Mouse (Mus musculus) intestine, embryonic 15.5 days (tissue): ENCODE data around the gene Rangap1. TPM values are rescaled to one million over a fixed set of nuclear protein-coding genes. Genes with fewer than 3 reads are reported as not detected.
"Not testable (repeated sequence)": the region's sequence is repeated elsewhere in the genome, so short reads cannot be mapped to it uniquely, and the experiment has no call there.

ENCODE experiments used
- ATAC-seq: fragments of 200-750 bp; cut with Nextera tagmentation; 2 replicates; pipeline ENCODE4 v1.8.0; 2017; ENCODE audit warnings: moderate TSS enrichment, moderate library complexity
- H3K27ac ChIP-seq: fragments of 300-500 bp; sonication (generic); 2 replicates; pipeline ENCODE4 v1.5.1; 2015; ENCODE audit warnings: mild to moderate bottlenecking, inconsistent platforms
- H3K27me3 ChIP-seq: fragments of 300-500 bp; sonication (generic); replicated peaks from 2 replicates; pipeline ENCODE4 v1.6.1; 2015; ENCODE audit warnings: inconsistent platforms
- H3K36me3 ChIP-seq: fragments of 300-500 bp; sonication (generic); 2 replicates; pipeline ENCODE4 v1.6.1; 2015; ENCODE audit warnings: inconsistent platforms
- H3K4me1 ChIP-seq: fragments of 300-500 bp; sonication (generic); replicated peaks from 2 replicates; pipeline ENCODE4 v1.6.1; 2015; ENCODE audit warnings: inconsistent platforms
- H3K4me2 ChIP-seq: fragments of 300-500 bp; sonication (generic); replicated peaks from 2 replicates; pipeline ENCODE4 v1.6.1; 2015; ENCODE audit warnings: mild to moderate bottlenecking, inconsistent platforms
- H3K4me3 ChIP-seq: fragments of 300-500 bp; sonication (generic); replicated peaks from 2 replicates; pipeline ENCODE4 v1.5.1; 2015; ENCODE audit warnings: inconsistent platforms
- H3K9ac ChIP-seq: fragments of 300-500 bp; sonication (generic); 2 replicates; pipeline ENCODE4 v1.6.1; 2015; ENCODE audit warnings: inconsistent platforms
- H3K9me3 ChIP-seq: fragments of 300-500 bp; sonication (generic); 2 replicates; pipeline ENCODE4 v1.6.1; 2016; ENCODE audit warnings: inconsistent platforms
- WGBS: fragments of 180-500 bp; shearing (Covaris S2); methylation state at CpG from one replicate; pipeline ENCODE4 v1.1.7; 2015; 5-methylcytosine and 5-hydroxymethylcytosine counted together
- polyA plus RNA-seq: library from polyadenylated mRNA; unstranded; fragments of >200 nt; fragmentation: Nextera tagmentation; extraction: Ambion mirVana; gene quantifications from 2 replicates; pipeline ENCODE4 v1.2.1, GENCODE M21; 2015

Gene Rangap1
- polyA plus RNA-seq, 1 experiment from 2014 or later = 95.0 TPM

DNA sequence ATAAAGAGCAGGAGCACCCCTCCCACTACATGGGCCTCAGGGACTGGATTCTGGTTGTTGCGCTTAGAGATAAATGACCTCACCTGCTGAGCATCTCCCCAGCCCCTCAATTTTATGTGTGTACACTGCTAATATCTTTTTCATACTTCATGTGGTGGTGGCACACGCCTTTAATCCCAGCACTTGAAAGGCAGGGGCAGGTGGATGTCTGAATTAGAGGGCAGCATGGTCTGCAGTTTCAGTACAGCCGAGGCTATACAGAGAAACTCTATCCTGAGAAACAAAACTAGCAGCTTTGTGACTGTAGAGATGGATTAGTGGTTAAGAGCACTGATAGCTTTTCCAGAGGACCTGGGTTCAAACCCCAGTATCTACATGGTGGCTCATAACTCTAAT, 42.2 kb downstream of the Rangap1 start:
- H3K36me3 ChIP-seq = peaks cover 29% of the 10 kb centered on the region
- no peak overlapping the region for H3K4me3 ChIP-seq
- H3K27ac ChIP-seq = no peak overlapping the region
- H3K4me2 ChIP-seq = no peak overlapping the region
- H3K9me3 ChIP-seq = no peaks in the 10 kb centered on the region
- no peak overlapping the region for H3K9ac ChIP-seq
- WGBS = 72% methylated on average over 3 of the region's 3 CpGs
- no peaks in the 10 kb centered on the region for H3K4me1 ChIP-seq
- no peak for ATAC-seq
- H3K27me3 ChIP-seq = no peaks in the 10 kb centered on the region

DNA sequence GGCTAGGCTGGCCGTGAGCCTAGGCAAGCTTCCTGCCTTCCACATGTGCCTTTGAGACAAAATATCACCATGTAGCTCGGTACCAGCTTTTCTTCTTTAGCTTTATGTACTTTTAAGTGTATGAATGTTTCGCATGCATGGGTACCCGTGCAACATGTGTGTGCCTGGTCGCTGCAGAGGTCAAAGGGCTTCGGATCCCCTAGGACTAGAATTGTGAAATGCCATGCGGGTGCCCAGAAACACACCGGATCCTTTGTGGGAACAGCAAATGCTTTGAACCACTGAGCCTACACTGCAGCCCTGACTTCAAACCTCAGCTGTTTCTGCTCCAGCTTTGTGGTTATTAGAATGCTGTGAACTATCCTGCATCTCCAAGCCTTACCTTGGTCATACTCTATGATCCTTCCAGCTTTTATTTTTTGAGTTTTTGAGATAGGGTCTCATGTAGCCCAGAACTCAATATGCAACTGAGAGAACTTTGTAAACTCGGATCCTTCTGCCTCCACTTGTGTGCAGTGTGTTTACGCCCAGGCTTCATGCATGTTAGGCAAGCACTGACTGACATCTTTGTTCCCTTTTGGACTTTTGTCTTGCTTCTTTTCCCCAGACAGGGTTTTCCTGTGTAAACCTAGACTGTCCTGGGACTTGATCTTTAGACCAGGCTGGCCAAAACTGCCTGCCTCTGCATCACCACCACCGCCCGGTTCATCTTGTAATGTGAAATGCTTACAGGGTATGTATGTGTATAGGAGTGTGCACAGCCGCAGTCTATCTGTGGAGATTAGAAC, 42.8 kb downstream of the Rangap1 start:
- 88% methylated on average over 13 of the region's 13 CpGs for WGBS

DNA sequence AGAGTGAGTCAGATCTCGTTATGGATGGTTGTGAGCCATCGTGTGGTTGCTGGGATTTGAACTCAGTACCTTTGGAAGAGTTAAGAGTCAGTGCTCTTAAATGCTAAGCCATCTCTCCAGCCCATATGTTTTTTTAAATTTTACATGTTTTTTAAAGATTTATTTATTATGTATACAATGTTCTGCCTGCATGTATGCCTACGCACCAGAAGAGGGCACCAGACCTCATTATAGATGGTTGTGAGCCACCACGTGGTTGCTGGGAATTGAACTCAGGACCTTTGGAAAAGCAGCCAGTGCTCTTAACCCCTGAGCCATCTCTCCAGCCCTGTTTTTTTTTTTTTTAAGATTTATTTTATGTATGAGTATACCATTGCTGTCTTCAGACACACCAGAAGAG, 44.0 kb downstream of the Rangap1 start:
- 83% methylated on average over 4 of the region's 4 CpGs for WGBS
- H3K27ac ChIP-seq, H3K9me3 ChIP-seq, H3K4me1 ChIP-seq, H3K9ac ChIP-seq, H3K4me3 ChIP-seq, H3K27me3 ChIP-seq, H3K4me2 ChIP-seq, ATAC-seq: not testable (repeated sequence)
- H3K36me3 ChIP-seq = peaks cover 23% of the 10 kb centered on the region

More for the DNA sequence above, 42.8 kb downstream of the Rangap1 start:
- H3K36me3 ChIP-seq = peaks cover 29% of the 10 kb centered on the region
- no peak overlapping the region for H3K4me2 ChIP-seq
- ATAC-seq = no peak
- no peaks in the 10 kb centered on the region for H3K27me3 ChIP-seq
- H3K27ac ChIP-seq = no peak overlapping the region
- H3K9me3 ChIP-seq = no peaks in the 10 kb centered on the region
- H3K4me1 ChIP-seq = no peaks in the 10 kb centered on the region
- no peak overlapping the region for H3K4me3 ChIP-seq
- H3K9ac ChIP-seq = no peak overlapping the region

DNA sequence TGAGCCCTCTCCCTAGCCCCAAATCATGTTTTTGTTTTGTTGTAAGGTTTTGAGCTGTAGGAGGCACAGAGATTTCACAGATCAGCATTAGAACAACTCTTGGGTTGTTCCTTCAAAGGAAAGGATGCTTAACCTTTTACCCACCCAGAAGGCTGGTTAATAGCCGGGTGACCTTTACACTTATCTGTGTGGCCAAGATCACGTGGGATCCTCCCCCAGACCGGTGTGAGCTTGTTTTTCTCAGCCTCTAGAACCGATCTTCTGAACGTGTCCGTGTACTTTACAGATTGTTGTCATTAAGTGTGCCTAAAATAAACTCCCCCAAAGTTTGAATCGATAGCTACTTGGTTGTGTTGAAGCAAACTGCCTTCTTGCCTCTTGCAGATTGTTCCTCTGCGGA, 44.7 kb downstream of the Rangap1 start:
- Histone ChIP-seq H3K9me3 (no peaks in the 10 kb centered on the region), H3K36me3 (peaks cover 16% of the 10 kb centered on the region), H3K4me1 (no peaks in the 10 kb centered on the region), H3K27me3 (0 out of 2 replicates have a peak, but pooled peaks cover 7% of the 10 kb centered on the region), H3K4me2 (no peak overlapping the region), H3K4me3 (no peak overlapping the region), H3K9ac (no peak overlapping the region), H3K27ac (no peak overlapping the region)
- no peak for ATAC-seq
- WGBS = 51% methylated on average over 8 of the region's 8 CpGs

DNA sequence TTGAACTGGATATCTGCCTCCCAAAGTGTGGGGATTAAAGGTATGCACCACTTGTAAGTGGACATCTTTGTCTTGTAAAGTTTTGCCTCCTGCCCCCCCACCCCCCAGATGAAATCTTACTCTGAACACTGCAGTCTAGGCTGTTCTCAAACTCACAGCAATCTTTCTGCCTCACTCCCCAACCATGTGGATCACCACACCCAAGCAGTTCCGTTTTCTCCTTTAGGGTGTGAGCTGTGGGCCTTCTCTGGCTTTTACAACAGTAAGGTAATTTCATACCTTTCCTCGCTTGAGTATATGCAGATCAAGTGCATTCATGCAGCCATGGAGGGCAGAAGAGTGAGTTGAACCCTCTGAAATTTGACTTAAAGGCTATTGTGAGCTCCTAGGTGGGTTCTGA, 45.2 kb downstream of the Rangap1 start:
- WGBS = 52% methylated on average over 2 of the region's 2 CpGs
- Histone ChIP-seq H3K4me1 (no peaks in the 10 kb centered on the region), H3K4me3 (no peak overlapping the region), H3K9ac (no peak overlapping the region), H3K36me3 (peaks cover 11% of the 10 kb centered on the region; the same call in 1 of the 2 replicates), H3K27ac (no peak overlapping the region), H3K9me3 (no peaks in the 10 kb centered on the region), H3K4me2 (no peak overlapping the region), H3K27me3 (peaks cover 8% of the 10 kb centered on the region; the same call in 1 of the 2 replicates)
- no peak for ATAC-seq

DNA sequence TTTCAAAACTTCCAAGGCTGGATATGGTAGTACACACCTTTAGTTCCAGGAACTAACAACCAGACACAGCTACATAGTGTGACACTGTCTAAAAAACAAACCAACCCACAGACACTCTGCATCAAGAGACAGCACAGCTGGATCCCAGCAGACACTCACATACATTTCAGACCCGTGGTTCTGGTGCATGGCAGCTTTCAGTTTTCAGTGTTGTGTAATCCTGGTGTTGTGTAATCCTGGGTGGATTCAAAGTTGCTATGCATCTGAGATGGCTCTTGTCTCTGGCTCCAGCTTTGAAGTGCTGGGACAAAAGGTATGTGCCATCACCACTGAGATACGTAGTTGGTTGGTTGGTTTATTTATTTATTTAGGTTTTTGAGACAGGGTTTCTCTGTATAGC, 46.8 kb downstream of the Rangap1 start:
- Histone ChIP-seq H3K36me3 (no peaks in the 10 kb centered on the region), H3K4me1 (peaks cover 11% of the 10 kb centered on the region), H3K4me3 (no peak overlapping the region), H3K9me3 (no peaks in the 10 kb centered on the region), H3K9ac (no peak overlapping the region), H3K27ac (no peak overlapping the region), H3K27me3 (peaks cover 21% of the 10 kb centered on the region), H3K4me2 (no peak overlapping the region)
- no peak for ATAC-seq
- WGBS = 64% methylated on average over 2 of the region's 2 CpGs

DNA sequence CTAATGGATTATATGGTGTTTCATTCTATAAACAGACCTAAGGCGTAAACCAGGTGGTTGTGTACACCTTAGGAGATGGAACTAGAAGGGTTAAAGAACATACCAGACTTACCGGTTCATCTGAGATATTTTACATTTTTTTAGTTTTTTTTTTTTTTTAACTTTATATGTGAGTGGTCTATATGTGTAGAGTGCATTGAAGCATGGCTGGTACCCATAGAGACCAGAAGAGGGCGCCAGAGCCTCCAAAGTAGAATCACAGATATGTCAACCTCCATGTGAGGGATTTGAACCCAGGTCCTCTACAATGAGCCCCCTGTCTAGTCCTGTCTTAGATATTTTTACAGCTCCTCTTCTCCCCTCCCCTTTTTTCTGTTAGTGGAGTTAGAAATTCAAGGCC, 47.5 kb downstream of the Rangap1 start:
- Histone ChIP-seq H3K27ac (no peak overlapping the region), H3K4me1 (peaks cover 14% of the 10 kb centered on the region), H3K9me3 (no peaks in the 10 kb centered on the region), H3K4me2 (no peak overlapping the region), H3K27me3 (peaks cover 28% of the 10 kb centered on the region), H3K9ac (no peak overlapping the region), H3K4me3 (no peak overlapping the region), H3K36me3 (no peaks in the 10 kb centered on the region)
- 45% methylated on average over 3 of the region's 3 CpGs for whole genome bisulfite sequencing
- ATAC-seq = no peak

DNA sequence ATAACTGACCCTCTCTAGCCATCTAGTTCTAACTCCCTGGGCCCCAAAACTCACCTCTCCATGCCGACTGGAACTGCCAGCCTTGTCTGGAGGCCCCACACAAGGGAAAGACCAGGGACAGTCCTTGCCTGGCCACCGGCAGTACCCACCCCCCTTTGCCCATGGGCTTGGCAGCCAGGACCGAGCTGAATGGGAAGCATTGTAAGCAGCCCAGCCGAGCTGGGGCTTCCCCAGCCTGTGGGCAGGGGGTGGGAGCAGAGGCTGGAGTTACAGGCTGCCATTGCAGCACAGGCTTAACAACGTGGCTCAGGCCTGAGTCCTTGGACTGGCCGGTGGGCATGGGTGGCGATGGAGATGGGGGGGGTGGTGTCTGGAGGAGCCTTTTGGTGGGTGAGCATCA, 48.2 kb downstream of the Rangap1 start, which contains the start of gene Chadl:
Chadl (minus strand) TSS at position 113 of the 400 bp plus-strand sequence.
- ATAC-seq = no peak
- no peak within 1 kb of the TSS for H3K4me3 ChIP-seq
- H3K4me2 ChIP-seq = no peak within 1 kb of the TSS
- peaks cover 35% of the 10 kb centered on the region for H3K27me3 ChIP-seq
- H3K9ac ChIP-seq = no peak within 1 kb of the TSS
- WGBS = 53% methylated on average over 7 of the region's 7 CpGs
- H3K36me3 ChIP-seq = no peaks in the 10 kb centered on the region
- H3K4me1 ChIP-seq = peaks cover 14% of the 10 kb centered on the region
- H3K27ac ChIP-seq = no peak within 1 kb of the TSS
- no peaks in the 10 kb centered on the region for H3K9me3 ChIP-seq

DNA sequence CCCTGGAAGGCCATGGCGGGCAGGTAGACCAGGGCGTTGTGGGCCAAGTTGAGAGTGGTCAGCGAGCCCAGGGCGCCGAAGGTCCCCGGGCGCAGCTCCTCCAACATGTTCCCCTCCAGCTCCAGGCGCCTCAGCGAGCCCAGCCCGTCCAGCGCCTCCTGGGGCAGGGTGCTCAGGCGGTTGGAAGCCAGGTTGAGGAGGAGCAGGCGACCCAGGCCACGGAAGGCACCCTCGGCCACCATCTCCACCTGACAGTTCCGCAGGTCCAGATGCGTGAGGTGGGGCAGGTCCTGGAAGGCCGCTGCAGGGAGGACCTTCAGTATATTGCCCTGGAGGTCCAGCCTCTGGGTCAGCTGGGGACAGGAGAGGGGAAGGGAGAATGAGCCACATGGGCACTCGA, 50.4 kb downstream of the Rangap1 start:
- Histone ChIP-seq H3K27ac (no peak overlapping the region), H3K9me3 (no peaks in the 10 kb centered on the region), H3K4me3 (peak overlapping the region; percentile 59), H3K36me3 (no peaks in the 10 kb centered on the region), H3K4me2 (peak overlapping the region; percentile 99), H3K27me3 (peaks cover 38% of the 10 kb centered on the region), H3K9ac (peak overlapping the region; percentile 58), H3K4me1 (peaks cover 14% of the 10 kb centered on the region)
- no peak for ATAC-seq
- WGBS = 27% methylated on average over 17 of the region's 19 CpGs

DNA sequence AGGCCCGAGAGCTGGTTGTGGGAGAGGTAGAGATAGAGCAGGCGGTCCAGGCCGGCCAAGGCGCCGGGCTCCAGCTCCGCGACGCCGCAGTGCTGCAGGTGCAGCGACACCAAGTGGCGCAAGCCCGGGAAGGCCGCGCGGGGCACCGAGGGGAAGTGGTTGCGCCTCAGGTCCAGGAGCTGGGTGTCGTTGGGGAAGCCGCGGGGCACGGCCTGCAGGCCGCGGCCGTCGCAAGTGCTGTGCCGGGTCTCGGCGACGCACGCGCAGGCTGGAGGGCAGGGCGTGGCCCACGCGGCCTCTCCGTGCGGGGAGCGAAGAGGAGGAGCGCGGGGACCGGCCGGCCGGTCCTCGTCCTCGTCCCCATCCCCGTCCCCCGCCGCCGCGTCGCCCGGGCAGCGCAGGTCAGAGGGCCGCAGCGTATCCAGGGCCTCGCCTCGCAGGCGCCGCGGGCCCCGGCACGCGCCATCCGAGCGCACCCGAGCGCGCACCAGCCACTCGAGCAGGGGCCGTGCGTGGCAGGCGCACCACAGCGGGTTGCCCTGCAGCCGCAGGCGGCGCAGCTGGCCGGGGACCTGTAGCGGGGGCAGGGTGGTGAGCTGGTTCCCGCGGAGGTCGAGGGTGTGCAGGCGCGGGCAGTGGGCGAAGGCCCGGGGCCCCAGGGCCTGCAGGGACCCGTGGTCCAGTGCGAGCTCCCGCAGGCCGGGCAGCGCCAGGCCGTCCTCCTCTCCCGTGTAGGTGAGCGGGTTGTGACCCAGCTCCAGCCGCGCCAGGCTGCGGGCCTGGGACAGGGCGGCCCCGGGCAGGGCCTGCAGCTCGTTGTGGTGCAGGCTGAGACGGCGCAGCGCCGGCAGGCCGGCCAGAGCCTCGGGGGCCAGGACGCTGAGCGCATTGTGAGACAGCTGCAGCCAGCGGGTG, 51.1 kb downstream of the Rangap1 start:
- Histone ChIP-seq H3K9ac (peak overlapping the region; percentile 58), H3K4me3 (peak overlapping the region; percentile 59), H3K9me3 (no peaks in the 10 kb centered on the region), H3K4me1 (peaks cover 14% of the 10 kb centered on the region), H3K27ac (no peak overlapping the region), H3K27me3 (peaks cover 38% of the 10 kb centered on the region), H3K4me2 (peak overlapping the region; percentile 99), H3K36me3 (no peaks in the 10 kb centered on the region)
- under 1% methylated on average over 93 of the region's 107 CpGs for WGBS
- ATAC-seq = peak; percentile 85

DNA sequence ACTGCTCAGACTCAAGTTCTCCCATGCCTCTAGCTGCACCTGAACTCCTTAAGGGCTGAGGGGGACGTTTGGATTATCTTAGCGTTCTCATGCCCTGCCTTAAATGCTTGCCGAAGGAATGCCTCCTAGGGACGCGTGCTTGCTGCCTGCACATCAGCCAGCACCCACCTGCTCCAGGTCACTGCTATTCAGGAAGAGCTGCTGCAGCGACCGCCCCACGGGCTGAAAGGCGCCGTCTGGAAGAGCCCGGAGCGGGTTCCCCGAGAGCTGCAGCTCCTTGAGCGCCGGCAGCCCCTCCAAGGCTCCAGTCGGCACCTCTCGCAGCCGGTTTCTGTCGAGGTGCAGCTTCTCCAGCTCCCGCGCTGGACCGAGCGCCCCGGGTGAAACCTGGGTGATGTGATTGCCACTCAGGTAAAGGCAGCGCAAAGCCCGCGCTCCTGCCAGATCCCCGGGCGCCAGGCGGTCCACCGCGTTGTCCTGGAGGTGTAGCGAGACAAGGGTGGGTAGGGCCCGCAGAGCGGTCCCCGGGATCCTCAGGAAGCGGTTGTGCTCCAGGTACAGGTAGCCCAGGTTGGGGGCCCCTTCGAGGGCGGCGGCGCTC, 51.9 kb downstream of the Rangap1 start:
- WGBS = 2% methylated on average over 41 of the region's 41 CpGs
- ATAC-seq = peak; percentile 55
- peak overlapping the region; percentile 59 for H3K4me3 ChIP-seq
- peaks cover 14% of the 10 kb centered on the region for H3K4me1 ChIP-seq
- no peaks in the 10 kb centered on the region for H3K9me3 ChIP-seq
- peaks cover 38% of the 10 kb centered on the region for H3K27me3 ChIP-seq
- H3K36me3 ChIP-seq = 0 out of 2 replicates have a peak, but pooled peaks cover 4% of the 10 kb centered on the region
- H3K9ac ChIP-seq = peak overlapping the region; percentile 58
- no peak overlapping the region for H3K27ac ChIP-seq
- peak overlapping the region; percentile 99 for H3K4me2 ChIP-seq

DNA sequence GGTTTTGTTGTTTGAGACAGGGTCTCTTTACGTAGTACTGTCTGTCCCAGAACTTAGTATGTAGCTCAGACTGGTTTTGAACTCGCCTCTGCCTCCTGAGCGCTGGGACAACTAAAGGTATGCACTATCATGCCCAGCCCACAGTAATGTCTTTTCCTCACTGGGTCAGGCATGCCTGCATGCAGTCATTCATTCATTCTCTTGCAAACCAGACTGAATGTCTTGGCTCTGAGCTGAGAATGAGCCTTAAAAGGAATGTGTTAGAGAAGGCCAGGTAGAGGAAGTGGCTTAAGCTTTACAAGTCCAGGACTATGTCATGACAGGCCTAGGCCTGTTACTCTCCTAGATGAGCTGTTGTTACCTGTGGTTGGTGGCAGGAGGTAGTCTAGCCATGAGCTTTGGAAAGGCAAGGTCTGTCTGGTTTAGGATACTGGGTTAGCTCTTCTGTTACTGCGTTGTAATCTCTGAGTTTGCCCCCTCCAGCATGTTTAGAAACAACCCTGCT, 65.0 kb downstream of the Rangap1 start:
- WGBS = 95% methylated on average over 4 of the region's 4 CpGs
- peaks cover 16% of the 10 kb centered on the region for H3K36me3 ChIP-seq

More for the DNA sequence above, 65.0 kb downstream of the Rangap1 start:
- ATAC-seq = no peak
- Histone ChIP-seq H3K27me3 (no peaks in the 10 kb centered on the region), H3K4me1 (no peaks in the 10 kb centered on the region), H3K27ac (no peak overlapping the region), H3K9ac (no peak overlapping the region), H3K4me3 (no peak overlapping the region), H3K9me3 (no peaks in the 10 kb centered on the region), H3K4me2 (no peak overlapping the region)
